Mouse (Mus musculus) embryo, embryonic 10.5 days (tissue): ENCODE measurements at regions not wholly inside any gene's neighbourhood (a gene's known extent, or its start where the extent isn't known, plus 50 kb on each side); places are given as distances from the start of the nearest gene placed in this dataset.

Source experiments
- DNase-seq: peaks from one replicate; pipeline ENCODE4 v3.0.0-alpha.2; 2015; ENCODE audit warnings: low spot score

GRCm38 (mm10) chr8:116379851-116380250 is 124.9 kb upstream of the Dynlrb2 start:
- DNase-seq, result no peak

GRCm38 (mm10) chr8:116375758-116376157 is 129.0 kb upstream of the Dynlrb2 start:
- no peak for DNase-seq

DNA sequence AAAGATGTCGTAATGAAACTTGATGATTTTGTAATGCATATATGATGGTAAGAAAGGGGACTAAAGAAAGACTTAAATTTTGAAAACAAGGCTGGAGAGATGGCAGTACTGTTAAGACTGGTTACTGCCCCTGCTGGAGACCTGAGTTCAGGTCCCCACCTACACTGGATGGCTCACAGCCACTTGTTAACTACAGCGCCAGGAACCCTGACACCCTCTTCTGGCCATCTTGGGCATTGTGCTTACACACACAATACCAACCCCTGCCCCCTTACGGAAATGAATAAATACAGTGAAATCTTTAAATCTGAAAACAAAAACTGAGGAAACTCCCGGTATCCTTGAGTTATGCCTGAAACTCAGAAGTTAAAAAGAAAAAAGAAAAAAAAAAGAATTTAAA is 131.7 kb upstream of the Dynlrb2 start:
- DNase-seq, result peak; percentile 32

- DNase-seq, result no peak
Observed at GRCm38 (mm10) chr8:116372574-116372973, 132.2 kb upstream of the Dynlrb2 start.

DNA sequence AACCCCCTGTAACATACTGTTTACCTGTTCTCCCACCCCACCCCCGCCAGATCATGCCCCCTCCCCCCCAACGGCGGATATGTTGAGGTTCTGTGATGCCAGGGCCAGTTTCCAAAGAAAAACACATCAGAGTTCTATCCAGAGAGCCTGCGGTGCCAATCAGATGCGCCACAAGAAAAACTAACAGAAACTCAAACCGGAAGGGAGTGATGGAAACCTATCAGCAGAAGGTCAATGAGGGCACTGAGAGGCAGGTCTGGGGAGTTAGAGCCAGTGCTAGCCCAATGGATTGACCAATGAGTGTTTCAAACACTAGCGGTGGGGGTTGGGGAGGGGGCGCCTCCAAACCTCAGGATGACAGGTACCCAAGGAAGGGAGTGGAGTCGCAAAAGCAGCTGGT is 132.7 kb upstream of the Dynlrb2 start:
- no peak for DNase-seq

DNA sequence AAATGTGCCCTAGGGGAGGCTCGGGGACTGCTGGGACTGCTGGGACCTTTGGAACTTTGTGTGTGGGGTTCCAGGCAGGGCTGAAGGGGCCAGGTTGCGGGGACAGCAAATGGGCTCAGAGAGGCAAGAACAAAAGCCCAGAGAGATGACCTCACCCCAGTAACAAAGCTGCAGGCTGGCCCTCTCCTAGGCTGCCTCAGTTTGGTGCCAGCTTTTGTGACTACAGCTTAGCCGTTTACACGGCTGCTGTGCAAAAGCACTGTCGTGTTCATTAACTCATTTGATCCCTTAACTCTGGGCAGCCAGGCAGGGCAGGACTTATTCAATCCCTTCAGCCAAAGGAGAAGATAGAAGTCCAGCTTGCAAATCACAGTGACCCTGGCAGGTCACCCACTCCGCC is 137.3 kb upstream of the Dynlrb2 start:
- peak; percentile 45 for DNase-seq

DNA sequence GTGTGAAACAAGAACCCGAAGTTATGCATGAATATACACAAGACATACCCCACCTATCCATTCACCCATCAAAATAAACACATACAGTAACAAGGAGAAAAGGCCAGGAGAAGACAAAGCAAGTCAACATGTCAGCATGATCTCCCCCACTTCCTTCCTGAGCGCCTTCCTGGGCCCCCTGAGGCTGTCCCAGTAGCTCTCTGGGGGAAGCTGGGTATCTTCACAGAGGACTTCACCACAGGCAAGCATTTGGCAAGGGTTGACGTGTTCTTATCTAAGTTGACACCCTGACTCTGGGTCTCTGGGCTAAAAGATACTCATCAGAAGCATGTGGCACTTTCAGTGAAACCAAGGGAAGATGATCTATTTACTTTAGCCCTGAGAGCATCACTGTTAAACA is 138.1 kb upstream of the Dynlrb2 start:
- no peak for DNase-seq

DNA sequence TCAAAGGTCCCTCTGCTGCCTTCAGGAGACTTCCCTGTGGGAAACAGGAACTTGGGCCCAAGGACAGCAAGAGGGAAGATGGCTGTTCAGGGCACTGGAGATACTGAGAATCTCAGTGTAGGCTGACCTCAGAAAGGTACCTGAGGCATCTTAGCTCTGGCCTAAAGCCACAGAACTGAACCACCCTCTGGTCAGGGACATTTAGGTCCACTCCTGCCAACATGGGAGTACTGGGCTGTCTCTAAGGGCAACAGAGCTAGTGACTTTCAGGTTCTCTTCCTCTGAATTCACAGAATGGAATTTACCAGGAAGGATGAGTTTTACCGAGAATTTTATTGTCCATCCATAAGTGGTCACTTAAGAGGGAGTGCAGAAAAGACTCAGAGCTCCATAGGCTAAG is 140.0 kb upstream of the Dynlrb2 start:
- DNase-seq, result no peak

- DNase-seq, result peak; percentile 39
Observed at GRCm38 (mm10) chr8:116364172-116364571, 140.6 kb upstream of the Dynlrb2 start.

DNA sequence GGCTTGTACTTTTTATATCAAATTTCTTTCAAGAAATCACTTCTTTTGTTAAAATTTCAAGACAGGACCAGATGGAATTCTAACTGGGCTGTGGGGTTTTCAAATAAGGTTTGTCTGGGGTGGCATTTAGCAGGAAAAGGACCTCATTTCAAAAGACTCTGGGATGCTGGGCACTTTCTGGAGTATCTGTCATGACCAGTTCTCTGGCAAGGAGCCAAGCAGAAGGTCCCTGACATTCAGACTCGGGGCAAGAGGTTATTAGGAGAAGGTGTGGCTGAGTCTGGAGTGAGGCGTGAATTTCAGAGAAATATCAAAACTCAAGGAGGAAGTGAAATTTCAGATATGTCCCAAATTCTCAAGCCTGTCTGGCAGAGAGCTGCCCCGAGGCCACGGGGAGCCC is 142.4 kb upstream of the Dynlrb2 start:
- no peak for DNase-seq

- DNase-seq, result no peak
Observed at GRCm38 (mm10) chr8:116359761-116360160, 145.0 kb upstream of the Dynlrb2 start.

GRCm38 (mm10) chr8:116354756-116355155 is 150.0 kb upstream of the Dynlrb2 start:
- DNase-seq, result no peak

- DNase-seq, result no peak
Observed at GRCm38 (mm10) chr8:116353911-116354310, 150.9 kb upstream of the Dynlrb2 start.

DNA sequence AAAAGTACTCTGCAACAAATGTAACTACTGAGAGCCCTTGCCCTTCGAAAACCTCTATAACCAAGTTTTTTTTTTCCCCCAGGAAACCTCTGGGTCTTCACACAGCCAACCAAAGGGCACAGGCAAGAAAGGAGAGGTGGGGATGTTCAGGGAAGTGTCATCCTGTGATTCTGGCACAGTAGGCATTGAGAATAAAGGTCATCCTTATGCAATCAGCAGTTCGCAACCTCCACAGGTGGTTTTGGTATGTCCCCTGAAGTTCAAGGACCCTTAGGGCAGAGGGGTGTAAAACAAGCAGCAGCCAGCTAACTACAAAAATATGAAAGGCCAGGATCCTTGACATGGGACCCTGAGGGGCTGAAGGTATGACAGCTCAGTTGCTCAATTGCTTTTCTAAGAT is 152.1 kb upstream of the Dynlrb2 start:
- DNase-seq, result no peak

DNA sequence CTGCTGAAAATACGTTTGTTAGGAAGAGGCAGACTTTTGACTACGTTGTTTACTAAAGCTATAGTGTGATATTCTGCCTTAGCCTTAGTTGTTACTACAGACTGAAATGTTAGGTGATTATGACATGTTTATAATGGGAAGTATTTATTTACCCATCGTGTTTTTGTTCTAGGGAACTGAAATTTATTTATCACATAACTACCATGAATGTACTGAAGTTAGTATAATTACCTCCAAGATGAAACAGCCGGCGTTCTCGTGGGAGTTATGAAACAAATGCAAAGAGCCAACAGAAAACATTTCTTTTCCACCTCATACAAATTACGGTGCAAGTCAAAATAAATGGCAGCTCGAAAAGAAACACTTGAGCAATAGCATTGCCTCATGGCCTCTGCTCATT is 155.8 kb upstream of the Dynlrb2 start:
- no peak for DNase-seq

DNA sequence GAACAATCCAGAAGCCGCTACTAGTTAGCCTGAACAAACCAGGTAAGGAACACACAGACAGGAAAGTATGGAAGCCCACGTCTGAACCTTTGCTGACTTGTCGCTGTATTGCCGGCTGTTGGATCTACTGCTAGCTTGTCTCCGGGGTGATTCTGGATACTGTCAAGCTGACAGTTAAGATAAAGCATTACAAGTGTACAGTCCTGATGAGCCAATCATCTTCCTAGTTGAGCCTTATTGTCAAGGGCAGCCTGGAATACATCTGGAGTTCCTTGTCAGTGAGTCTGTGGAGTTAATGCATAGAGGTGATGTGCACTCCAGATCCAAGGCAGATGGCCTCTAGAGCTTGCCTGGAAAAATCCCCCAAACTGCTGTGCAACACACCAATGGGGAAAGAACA is 157.8 kb upstream of the Dynlrb2 start:
- DNase-seq, result no peak

GRCm38 (mm10) chr8:116344590-116345222 is 160.1 kb upstream of the Dynlrb2 start:
- DNase-seq, result no peak

DNA sequence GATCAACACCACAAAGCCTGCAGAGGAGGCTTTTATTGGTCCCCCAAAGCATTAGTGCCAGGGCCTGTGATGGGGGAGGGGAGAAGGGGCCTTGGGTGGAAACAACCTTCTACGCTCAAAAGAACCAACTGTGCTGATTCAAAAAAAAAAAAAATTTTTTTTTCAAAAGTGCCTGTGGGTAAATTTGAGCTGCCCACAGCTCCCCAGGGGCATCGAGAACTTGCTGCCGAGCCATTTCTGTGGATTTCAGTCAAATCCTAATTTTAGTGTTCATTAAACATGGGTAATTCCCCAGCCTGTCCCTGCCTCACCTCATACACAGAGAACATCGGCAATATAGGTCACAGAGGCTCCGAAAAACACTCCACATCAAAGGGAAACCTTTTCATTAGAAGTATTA is 161.2 kb upstream of the Dynlrb2 start:
- no peak for DNase-seq

DNA sequence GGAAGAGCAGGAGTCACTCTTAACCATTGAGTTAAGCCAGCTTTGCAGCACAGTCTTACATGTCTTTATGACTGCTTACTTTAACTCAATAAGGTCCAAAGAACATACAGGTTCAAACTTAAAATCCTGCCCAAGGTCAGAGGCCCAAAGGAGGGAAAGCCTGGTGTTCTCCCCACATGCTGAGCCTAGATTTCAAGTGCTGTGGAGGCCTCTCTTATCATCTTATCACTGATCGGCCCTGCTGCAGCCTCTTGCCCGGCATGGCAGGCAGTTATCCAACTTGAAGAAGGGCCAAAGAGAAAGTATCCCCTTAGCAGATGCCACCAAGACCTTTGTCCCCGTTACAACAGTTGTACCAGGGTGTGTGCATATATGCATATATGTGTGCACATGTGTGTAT is 170.0 kb upstream of the Dynlrb2 start:
- no peak for DNase-seq

- DNase-seq, result no peak
Observed at GRCm38 (mm10) chr8:116334101-116334500, 170.7 kb upstream of the Dynlrb2 start.

DNA sequence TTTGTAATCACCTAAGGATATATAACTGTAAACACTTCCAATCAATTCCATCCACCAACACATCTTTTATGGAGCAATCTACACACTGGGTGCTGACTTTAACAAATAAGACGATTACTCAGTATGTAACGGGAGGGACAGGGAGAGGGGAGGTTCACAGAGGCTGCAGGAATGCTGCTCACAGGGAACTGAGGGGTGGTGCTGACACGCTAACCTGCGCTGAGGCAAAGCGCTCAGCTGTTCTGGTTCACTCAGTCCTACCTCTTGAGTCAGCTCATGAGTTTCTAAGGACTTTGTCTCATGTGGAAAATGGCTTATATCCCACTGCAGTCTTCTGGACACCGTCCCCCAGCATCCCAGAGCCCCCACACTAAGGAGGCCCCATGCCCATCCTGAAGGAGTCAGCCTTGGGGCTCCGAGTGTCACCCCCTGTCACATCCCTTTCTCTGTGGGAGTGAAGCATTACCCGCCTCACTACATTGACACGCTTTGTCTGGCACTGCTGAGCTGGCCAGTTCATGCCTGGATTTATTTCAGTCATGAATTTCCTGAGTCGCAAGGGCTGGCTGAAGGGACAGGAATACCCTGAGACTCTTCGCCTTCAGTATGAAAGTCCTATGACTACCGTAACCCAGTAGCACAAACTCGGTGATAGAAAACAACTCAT is 184.6 kb upstream of the Dynlrb2 start:
- no peak for DNase-seq

- no peak for DNase-seq
Observed at GRCm38 (mm10) chr8:116315410-116315809, 189.4 kb upstream of the Dynlrb2 start.

- DNase-seq, result no peak
Observed at GRCm38 (mm10) chr8:116314429-116315092, 190.2 kb upstream of the Dynlrb2 start.

DNA sequence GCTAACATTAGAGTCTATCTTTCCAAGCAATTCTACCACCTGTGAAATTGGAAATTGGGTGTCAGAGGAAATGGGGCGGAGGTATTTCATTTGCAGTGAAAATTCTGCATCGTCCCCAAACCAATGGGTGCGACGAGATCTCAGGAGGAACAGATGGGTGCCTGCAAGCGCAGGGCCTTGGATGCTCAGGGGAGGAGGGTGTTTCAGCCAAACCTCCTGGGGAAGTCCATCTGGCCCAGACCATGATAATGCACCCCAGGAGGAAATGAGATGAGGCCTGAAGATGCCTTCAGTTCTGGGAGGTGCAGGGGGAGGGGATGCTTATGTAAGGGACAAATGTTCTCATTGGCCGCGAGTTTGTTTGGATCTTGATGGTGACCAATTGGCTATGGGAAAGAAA is 205.9 kb upstream of the Dynlrb2 start:
- no peak for DNase-seq
